Mouse (Mus musculus) hindbrain, embryonic 13.5 days (tissue): Measurements from ENCODE around the gene Rps21. TPM values are rescaled to one million over a fixed set of nuclear protein-coding genes. Genes with fewer than 3 reads are reported as not detected.

Source experiments
- ATAC-seq: fragments of 200-750 bp; cut with Nextera tagmentation; 2 replicates; pipeline ENCODE4 v1.8.0; 2017; ENCODE audit warnings: moderate TSS enrichment; ENCODE audit not compliant: low FRiP score
- H3K27ac ChIP-seq: fragments of 300-500 bp; sonication (generic); 2 replicates; pipeline ENCODE4 v1.5.1; 2015; ENCODE audit warnings: inconsistent platforms, mild to moderate bottlenecking, moderate library complexity
- H3K27me3 ChIP-seq: fragments of 300-500 bp; sonication (generic); 2 replicates; pipeline ENCODE4 v1.6.1; 2015; ENCODE audit warnings: mild to moderate bottlenecking, inconsistent platforms
- H3K36me3 ChIP-seq: fragments of 300-500 bp; sonication (generic); 2 replicates; pipeline ENCODE4 v1.6.1; 2015; ENCODE audit warnings: mild to moderate bottlenecking, inconsistent platforms
- H3K4me1 ChIP-seq: fragments of 300-500 bp; sonication (generic); replicated peaks from 2 replicates; pipeline ENCODE4 v1.6.1; 2015; ENCODE audit warnings: inconsistent platforms
- H3K4me2 ChIP-seq: fragments of 300-500 bp; sonication (generic); 2 replicates; pipeline ENCODE4 v1.6.1; 2015; ENCODE audit warnings: inconsistent platforms, mild to moderate bottlenecking, moderate library complexity
- H3K4me3 ChIP-seq: fragments of 300-500 bp; sonication (generic); 2 replicates; pipeline ENCODE4 v1.5.1; 2015; ENCODE audit warnings: mild to moderate bottlenecking, inconsistent platforms
- H3K9ac ChIP-seq: fragments of 300-500 bp; sonication (generic); 2 replicates; pipeline ENCODE4 v1.6.1; 2015; ENCODE audit warnings: mild to moderate bottlenecking, inconsistent platforms
- H3K9me3 ChIP-seq: fragments of 300-500 bp; sonication (generic); 2 replicates; pipeline ENCODE4 v1.6.1; 2016; ENCODE audit warnings: inconsistent platforms
- WGBS: fragments of 180-500 bp; shearing (Covaris S2); methylation state at CpG from one replicate; pipeline ENCODE4 v1.1.7; 2015; 5-methylcytosine and 5-hydroxymethylcytosine counted together
- polyA plus RNA-seq: library from polyadenylated mRNA; unstranded; fragments of >200 nt; fragmentation: Nextera tagmentation; extraction: Ambion mirVana; gene quantifications from 2 replicates; pipeline ENCODE4 v1.2.1, GENCODE M21; 2015

Rps21 gene
- polyA plus RNA-seq, 1 experiment from 2014 or later = 445 TPM

- WGBS = 69% methylated on average over 8 of the region's 8 CpGs
- Histone ChIP-seq H3K9ac (no peak overlapping the region), H3K4me1 (peaks cover 6% of the 10 kb centered on the region), H3K4me3 (no peak overlapping the region), H3K4me2 (no peak overlapping the region), H3K27ac (no peak overlapping the region), H3K36me3 (no peaks in the 10 kb centered on the region), H3K9me3 (no peaks in the 10 kb centered on the region), H3K27me3 (peaks cover 22% of the 10 kb centered on the region)
- no peak for ATAC-seq
These were observed 20.7 kb downstream of the Rps21 start for GRCm38 (mm10) chr2:180277773-180278320.

- Histone ChIP-seq H3K4me1 (peaks cover 3% of the 10 kb centered on the region; the same call in 1 of the 2 replicates), H3K4me2 (no peak overlapping the region), H3K4me3 (no peak overlapping the region), H3K9me3 (no peaks in the 10 kb centered on the region), H3K27me3 (peaks cover 26% of the 10 kb centered on the region), H3K27ac (no peak overlapping the region), H3K36me3 (no peaks in the 10 kb centered on the region), H3K9ac (no peak overlapping the region)
- 84% methylated on average over 8 of the region's 8 CpGs for WGBS
- no peak for ATAC-seq
These were observed 22.1 kb downstream of the Rps21 start for GRCm38 (mm10) chr2:180279321-180279720.

GRCm38 (mm10) chr2:180288966-180289365, 31.8 kb downstream of the Rps21 start:
- Histone ChIP-seq H3K27me3 (peaks cover 7% of the 10 kb centered on the region; the same call in 1 of the 2 replicates), H3K4me2 (no peak overlapping the region), H3K27ac (no peak overlapping the region), H3K9ac (no peak overlapping the region), H3K4me1 (no peaks in the 10 kb centered on the region), H3K9me3 (no peaks in the 10 kb centered on the region), H3K4me3 (no peak overlapping the region), H3K36me3 (no peaks in the 10 kb centered on the region)
- no peak for ATAC-seq
- WGBS = 63% methylated on average over 11 of the region's 11 CpGs

- Histone ChIP-seq H3K9ac (no peak within 1 kb of the TSS), H3K27me3 (peaks cover 7% of the 10 kb centered on the region; the same call in 1 of the 2 replicates), H3K27ac (no peak within 1 kb of the TSS), H3K4me2 (no peak within 1 kb of the TSS), H3K4me1 (no peaks in the 10 kb centered on the region), H3K9me3 (no peaks in the 10 kb centered on the region), H3K36me3 (no peaks in the 10 kb centered on the region), H3K4me3 (no peak within 1 kb of the TSS)
- WGBS = 51% methylated on average over 16 of the region's 16 CpGs
- no peak for ATAC-seq
These were observed 32.4 kb downstream of the Rps21 start, which contains the start of gene Rbbp8nl for GRCm38 (mm10) chr2:180289440-180290108. Gene Rbbp8nl (minus strand): TSS chr2:180289879.

GRCm38 (mm10) chr2:180290503-180290902, 33.3 kb downstream of the Rps21 start:
- WGBS = 70% methylated on average over 6 of the region's 6 CpGs
- peaks cover 4% of the 10 kb centered on the region; the same call in 1 of the 2 replicates for H3K27me3 ChIP-seq
- H3K9me3 ChIP-seq = no peaks in the 10 kb centered on the region
- no peaks in the 10 kb centered on the region for H3K4me1 ChIP-seq
- no peak overlapping the region for H3K4me3 ChIP-seq
- ATAC-seq = no peak
- no peak overlapping the region for H3K4me2 ChIP-seq
- H3K36me3 ChIP-seq = no peaks in the 10 kb centered on the region
- H3K27ac ChIP-seq = no peak overlapping the region
- no peak overlapping the region for H3K9ac ChIP-seq

- no peak overlapping the region for H3K27ac ChIP-seq
- no peaks in the 10 kb centered on the region for H3K9me3 ChIP-seq
- H3K9ac ChIP-seq = no peak overlapping the region
- peaks cover 4% of the 10 kb centered on the region; the same call in 1 of the 2 replicates for H3K27me3 ChIP-seq
- no peak overlapping the region for H3K4me2 ChIP-seq
- WGBS = 81% methylated on average over 5 of the region's 5 CpGs
- ATAC-seq = no peak
- H3K36me3 ChIP-seq = no peaks in the 10 kb centered on the region
- H3K4me3 ChIP-seq = no peak overlapping the region
- H3K4me1 ChIP-seq = no peaks in the 10 kb centered on the region
These were observed 34.4 kb downstream of the Rps21 start for GRCm38 (mm10) chr2:180291566-180291965.

- ATAC-seq = no peak
- H3K9me3 ChIP-seq = no peaks in the 10 kb centered on the region
These were observed 34.8 kb downstream of the Rps21 start for GRCm38 (mm10) chr2:180292026-180292425.

GRCm38 (mm10) chr2:180292906-180293305, 35.7 kb downstream of the Rps21 start:
- no peaks in the 10 kb centered on the region for H3K9me3 ChIP-seq
- no peak overlapping the region for H3K9ac ChIP-seq
- no peak overlapping the region for H3K4me2 ChIP-seq
- no peaks in the 10 kb centered on the region for H3K4me1 ChIP-seq
- H3K27me3 ChIP-seq = peaks cover 4% of the 10 kb centered on the region; the same call in 1 of the 2 replicates
- no peaks in the 10 kb centered on the region for H3K36me3 ChIP-seq
- H3K4me3 ChIP-seq = no peak overlapping the region
- no peak for ATAC-seq
- WGBS = 72% methylated on average over 8 of the region's 8 CpGs
- H3K27ac ChIP-seq = no peak overlapping the region

More at GRCm38 (mm10) chr2:180292026-180292425, 34.8 kb downstream of the Rps21 start:
- H3K27me3 ChIP-seq = peaks cover 4% of the 10 kb centered on the region; the same call in 1 of the 2 replicates
- 79% methylated on average over 4 of the region's 4 CpGs for WGBS
- no peak overlapping the region for H3K27ac ChIP-seq
- H3K4me2 ChIP-seq = no peak overlapping the region
- H3K4me3 ChIP-seq = no peak overlapping the region
- H3K4me1 ChIP-seq = no peaks in the 10 kb centered on the region
- H3K9ac ChIP-seq = no peak overlapping the region
- H3K36me3 ChIP-seq = no peaks in the 10 kb centered on the region

GRCm38 (mm10) chr2:180300252-180300651, 43.1 kb downstream of the Rps21 start:
- no peak for ATAC-seq
- Histone ChIP-seq H3K9me3 (no peaks in the 10 kb centered on the region), H3K4me3 (no peak overlapping the region), H3K9ac (no peak overlapping the region), H3K4me2 (no peak overlapping the region), H3K27ac (no peak overlapping the region), H3K36me3 (no peaks in the 10 kb centered on the region), H3K4me1 (no peaks in the 10 kb centered on the region), H3K27me3 (no peaks in the 10 kb centered on the region)
- WGBS = 76% methylated on average over 2 of the region's 2 CpGs

- WGBS = 55% methylated on average over 5 of the region's 5 CpGs
- Histone ChIP-seq H3K4me3 (no peak overlapping the region), H3K27ac (no peak overlapping the region), H3K36me3 (no peaks in the 10 kb centered on the region), H3K9me3 (no peaks in the 10 kb centered on the region), H3K4me2 (no peak overlapping the region), H3K27me3 (no peaks in the 10 kb centered on the region), H3K4me1 (no peaks in the 10 kb centered on the region), H3K9ac (no peak overlapping the region)
- no peak for ATAC-seq
These were observed 43.6 kb downstream of the Rps21 start for GRCm38 (mm10) chr2:180300771-180301170.

- 68% methylated on average over 4 of the region's 4 CpGs for WGBS
These were observed 45.0 kb downstream of the Rps21 start for GRCm38 (mm10) chr2:180302201-180302600.

GRCm38 (mm10) chr2:180303468-180303867, 46.3 kb downstream of the Rps21 start:
- Histone ChIP-seq H3K4me1 (no peaks in the 10 kb centered on the region), H3K27ac (no peak overlapping the region), H3K36me3 (no peaks in the 10 kb centered on the region), H3K27me3 (no peaks in the 10 kb centered on the region), H3K9me3 (no peaks in the 10 kb centered on the region), H3K9ac (no peak overlapping the region), H3K4me3 (no peak overlapping the region), H3K4me2 (no peak overlapping the region)
- ATAC-seq = no peak
- WGBS = 95% methylated on average over 12 of the region's 12 CpGs

More at GRCm38 (mm10) chr2:180302201-180302600, 45.0 kb downstream of the Rps21 start:
- Histone ChIP-seq H3K4me3 (no peak overlapping the region), H3K27me3 (no peaks in the 10 kb centered on the region), H3K9ac (no peak overlapping the region), H3K4me1 (no peaks in the 10 kb centered on the region), H3K27ac (no peak overlapping the region), H3K9me3 (no peaks in the 10 kb centered on the region), H3K4me2 (no peak overlapping the region), H3K36me3 (no peaks in the 10 kb centered on the region)
- ATAC-seq = no peak

- H3K9me3 ChIP-seq = no peaks in the 10 kb centered on the region
- whole genome bisulfite sequencing = 58% methylated on average over 4 of the region's 4 CpGs
- H3K36me3 ChIP-seq = no peaks in the 10 kb centered on the region
- no peak overlapping the region for H3K27ac ChIP-seq
- no peak overlapping the region for H3K4me3 ChIP-seq
- no peaks in the 10 kb centered on the region for H3K4me1 ChIP-seq
- no peaks in the 10 kb centered on the region for H3K27me3 ChIP-seq
- ATAC-seq = no peak
- H3K9ac ChIP-seq = no peak overlapping the region
- no peak overlapping the region for H3K4me2 ChIP-seq
These were observed 47.4 kb downstream of the Rps21 start for GRCm38 (mm10) chr2:180304554-180304953.
